Mouse (Mus musculus) kidney, adult 8-10 months (tissue): ENCODE results near the gene Mon2.
"Not testable (repeated sequence)": the region's sequence is repeated elsewhere in the genome, so short reads cannot be mapped to it uniquely, and the experiment has no call there.

Experiments
- DNase-seq, 2 experiments: peaks; one replicate each; pipeline ENCODE4 v3.0.0; 2022

Gene Mon2

GRCm38 (mm10) chr10:122990606-122991005 is 85.7 kb downstream of the Mon2 start:
- no peak for DNase-seq

GRCm38 (mm10) chr10:122989916-122990315 is 86.4 kb downstream of the Mon2 start:
- DNase-seq: no peak

GRCm38 (mm10) chr10:122988372-122988771 is 87.9 kb downstream of the Mon2 start:
- no peak for DNase-seq

GRCm38 (mm10) chr10:122987671-122988128 is 88.6 kb downstream of the Mon2 start:
- DNase-seq: peak; percentile 52 to 61

GRCm38 (mm10) chr10:122986320-122987225 is 89.7 kb downstream of the Mon2 start:
- DNase-seq: peak; percentile 69 to 77

- DNase-seq: peak; percentile 72 to 76
Observed at GRCm38 (mm10) chr10:122985515-122986319, 90.6 kb downstream of the Mon2 start.

- peak in 1 of 2 experiments; percentile 29 for DNase-seq
Observed at GRCm38 (mm10) chr10:122985252-122985514, 91.1 kb downstream of the Mon2 start.

GRCm38 (mm10) chr10:122984531-122985251 is 91.6 kb downstream of the Mon2 start:
- no peak for DNase-seq

- no peak for DNase-seq
Observed at GRCm38 (mm10) chr10:122983579-122984530, 92.5 kb downstream of the Mon2 start.

GRCm38 (mm10) chr10:122982909-122983578 is 93.3 kb downstream of the Mon2 start:
- no peak for DNase-seq

- DNase-seq: no peak
Observed at GRCm38 (mm10) chr10:122980123-122980522, 96.2 kb downstream of the Mon2 start.

GRCm38 (mm10) chr10:122979356-122979755 is 96.9 kb downstream of the Mon2 start:
- DNase-seq: no peak

- DNase-seq: no peak
Observed at GRCm38 (mm10) chr10:122976038-122976437, 100.3 kb downstream of the Mon2 start.

- no peak for DNase-seq
Observed at GRCm38 (mm10) chr10:122973241-122973640, 103.1 kb downstream of the Mon2 start.

- DNase-seq: no peak
Observed at GRCm38 (mm10) chr10:122970188-122970587, 106.1 kb downstream of the Mon2 start.

GRCm38 (mm10) chr10:122966421-122966820 is 109.9 kb downstream of the Mon2 start:
- DNase-seq: no peak

GRCm38 (mm10) chr10:122965650-122966049 is 110.7 kb downstream of the Mon2 start:
- not testable (repeated sequence) for DNase-seq

- DNase-seq: no peak
Observed at GRCm38 (mm10) chr10:122964241-122964636, 112.1 kb downstream of the Mon2 start.

- peak in 1 of 2 experiments; percentile 60 for DNase-seq
Observed at GRCm38 (mm10) chr10:122963463-122964240, 112.7 kb downstream of the Mon2 start.

- DNase-seq: no peak
Observed at GRCm38 (mm10) chr10:122962651-122963050, 113.7 kb downstream of the Mon2 start.

- no peak for DNase-seq
Observed at GRCm38 (mm10) chr10:122961494-122961893, 114.8 kb downstream of the Mon2 start.
